Mouse (Mus musculus): ENCODE measurements at regions not wholly inside any gene's neighbourhood (a gene's known extent, or its start where the extent isn't known, plus 50 kb on each side); places are given as distances from the start of the nearest gene placed in this dataset.

- TF ChIP-seq CTCF (IDR thresholded peaks at IDR 0.05; ENCODE audit: low read depth, low read length) (no peak), GATA1 (IDR thresholded peaks at IDR 0.05; ENCODE audit: borderline replicate concordance, low read length) (no peak), TAL1 (conservative IDR thresholded peaks at IDR 0.05; ENCODE audit: low read depth, low read length) (no peak), POLR2AphosphoS5 (IDR thresholded peaks at IDR 0.05; ENCODE audit: insufficient replicate concordance, low read depth, low read length) (no peak)
Measured at GRCm38 (mm10) chr3:19895755-19896154, 61.1 kb upstream of the Cp start.

All from G1E (cell line).